Mouse (Mus musculus) intestine, postnatal 0 days (tissue): ENCODE results near the gene Sult2b1. TPM values are rescaled to one million over a fixed set of nuclear protein-coding genes. Genes with fewer than 3 reads are reported as not detected.

Experiments
- ATAC-seq: fragments of 200-750 bp; cut with Nextera tagmentation; 2 replicates; pipeline ENCODE4 v1.8.0; 2017; ENCODE audit warnings: mild to moderate bottlenecking, moderate TSS enrichment, moderate library complexity
- H3K27ac ChIP-seq: fragments of 300-500 bp; sonication (generic); 2 replicates; pipeline ENCODE4 v1.5.1; 2014; ENCODE audit warnings: mild to moderate bottlenecking, low read depth, low read length, moderate library complexity
- H3K27me3 ChIP-seq: fragments of 300-500 bp; sonication (generic); replicated peaks from 2 replicates; pipeline ENCODE4 v1.6.1; 2014; ENCODE audit warnings: low read length, mixed read lengths; ENCODE audit not compliant: control insufficient read depth, insufficient read depth
- H3K36me3 ChIP-seq: fragments of 300-500 bp; sonication (generic); 2 replicates; pipeline ENCODE4 v1.6.1; 2014; ENCODE audit warnings: mild to moderate bottlenecking, moderate library complexity; ENCODE audit not compliant: control insufficient read depth, insufficient read depth
- H3K4me1 ChIP-seq: fragments of 300-500 bp; sonication (generic); replicated peaks from 2 replicates; pipeline ENCODE4 v1.6.1; 2014; ENCODE audit warnings: antibody characterized with exemption, low read length, mixed read lengths; ENCODE audit not compliant: control insufficient read depth, insufficient read depth
- H3K4me2 ChIP-seq: fragments of 300-500 bp; sonication (generic); replicated peaks from 2 replicates; pipeline ENCODE4 v1.6.1; 2014; ENCODE audit warnings: low read depth, mild to moderate bottlenecking, moderate library complexity
- H3K4me3 ChIP-seq: fragments of 300-500 bp; sonication (generic); 2 replicates; pipeline ENCODE4 v1.5.1; 2014; ENCODE audit warnings: low read depth, low read length
- H3K9ac ChIP-seq: fragments of 300-500 bp; sonication (generic); 2 replicates; pipeline ENCODE4 v1.6.1; 2014; ENCODE audit warnings: mild to moderate bottlenecking, low read depth, low read length
- H3K9me3 ChIP-seq: fragments of 300-500 bp; sonication (generic); 2 replicates; pipeline ENCODE4 v1.6.1; 2016; ENCODE audit warnings: mixed run types; ENCODE audit not compliant: control insufficient read depth
- CTCF ChIP-seq: sonication (generic); IDR thresholded peaks from 2 replicates; pipeline ENCODE4 v1.5.1; 2016; ENCODE audit warnings: low read depth, mild to moderate bottlenecking, control low read depth, antibody characterized with exemption, moderate library complexity
- WGBS: fragments of 180-500 bp; shearing (Covaris S2); extraction: QIAGEN DNeasy Blood & Tissue Kit; methylation state at CpG from one replicate; pipeline ENCODE4 v1.1.7; 2014; 5-methylcytosine and 5-hydroxymethylcytosine counted together
- polyA plus RNA-seq: library from polyadenylated mRNA; unstranded; fragments of >200 nt; fragmentation: Nextera tagmentation; extraction: Ambion mirVana; gene quantifications from 2 replicates; pipeline ENCODE4 v1.2.1, GENCODE M21; 2015

The Sult2b1 gene
- polyA plus RNA-seq, 1 experiment from 2014 or later = 36.7 TPM

DNA sequence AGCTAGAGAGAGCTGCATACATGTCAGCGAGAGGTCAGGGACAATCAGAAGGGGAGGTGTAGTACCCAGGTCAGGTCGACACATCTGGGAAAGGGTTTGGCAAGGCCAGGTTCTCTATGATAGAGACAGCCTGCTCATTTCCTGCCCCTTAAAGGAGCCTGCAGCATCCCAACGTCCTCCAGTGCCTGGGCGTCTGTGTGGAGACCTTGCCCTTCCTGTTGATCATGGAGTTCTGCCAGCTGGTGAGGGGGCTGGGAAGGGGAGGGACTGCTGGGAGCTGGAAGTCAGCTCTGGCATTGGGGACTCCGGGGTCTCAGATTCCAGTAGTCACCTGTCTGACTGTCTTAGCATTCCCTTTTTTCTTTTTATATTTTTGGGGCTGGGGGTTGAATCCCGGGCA lies 6.3 kb upstream of the Sult2b1 start:
- H3K27me3 ChIP-seq = peaks cover 15% of the 10 kb centered on the region; the same call in 1 of the 2 replicates
- no peak overlapping the region for H3K9ac ChIP-seq
- no peak for TF ChIP-seq CTCF
- H3K9me3 ChIP-seq = no peaks in the 10 kb centered on the region
- H3K27ac ChIP-seq = no peak overlapping the region
- no peak overlapping the region for H3K4me3 ChIP-seq
- no peak for ATAC-seq
- no peak overlapping the region for H3K4me2 ChIP-seq
- H3K36me3 ChIP-seq = no peaks in the 10 kb centered on the region
- H3K4me1 ChIP-seq = peaks cover 3% of the 10 kb centered on the region; the same call in 1 of the 2 replicates
- 57% methylated on average over 6 of the region's 6 CpGs for WGBS

- Histone ChIP-seq H3K4me2 (no peak overlapping the region), H3K27me3 (peaks cover 32% of the 10 kb centered on the region), H3K36me3 (no peaks in the 10 kb centered on the region; the same call in 1 of the 2 replicates), H3K9ac (no peak overlapping the region), H3K9me3 (no peaks in the 10 kb centered on the region), H3K4me3 (no peak overlapping the region), H3K4me1 (peaks cover 12% of the 10 kb centered on the region; the same call in 1 of the 2 replicates), H3K27ac (no peak overlapping the region)
- no peak for TF ChIP-seq CTCF
- 80% methylated on average over 22 of the region's 22 CpGs for WGBS
- ATAC-seq = no peak
These were observed 3.2 kb upstream of the Sult2b1 start for GRCm38 (mm10) chr7:45787642-45788041.

DNA sequence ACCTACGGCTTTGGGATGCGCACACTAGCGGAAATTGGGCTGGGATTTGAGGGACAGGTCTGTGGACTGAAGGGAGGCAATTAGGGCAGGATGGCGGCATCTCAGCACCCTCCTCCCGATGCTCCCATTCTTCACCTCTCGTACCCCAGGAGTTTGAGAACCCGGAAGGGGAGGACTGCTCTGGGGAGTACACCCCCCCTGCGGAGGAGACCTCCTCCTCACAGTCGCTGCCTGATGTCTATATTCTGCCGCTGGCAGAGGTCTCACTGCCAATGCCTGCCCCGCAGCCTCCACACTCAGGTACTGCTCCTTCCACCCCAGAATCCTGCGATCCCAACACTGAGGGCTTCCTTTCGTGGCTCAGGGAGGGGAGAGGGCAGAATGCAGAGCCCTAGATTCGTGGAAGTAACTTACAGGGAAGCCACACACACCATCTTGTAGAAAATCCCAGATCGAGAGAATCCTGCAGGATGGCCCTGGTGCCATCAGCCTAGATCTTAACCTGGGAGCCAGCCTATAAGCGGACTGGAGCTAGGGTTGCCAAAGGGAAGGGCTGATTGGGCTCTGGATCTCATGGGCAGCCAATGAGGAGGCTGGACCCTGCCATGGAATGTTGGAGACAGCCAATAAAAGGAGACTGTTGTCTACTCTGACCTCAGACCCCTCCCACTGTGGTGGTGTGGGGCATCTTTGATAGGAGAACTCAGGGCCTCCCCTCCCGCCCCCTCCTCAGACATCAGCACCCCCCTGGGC lies 2.4 kb upstream of the Sult2b1 start:
- Histone ChIP-seq H3K9ac (no peak overlapping the region), H3K36me3 (no peaks in the 10 kb centered on the region; the same call in 1 of the 2 replicates), H3K4me2 (peak overlapping the region; percentile 67), H3K27me3 (peaks cover 32% of the 10 kb centered on the region), H3K4me1 (peaks cover 12% of the 10 kb centered on the region; the same call in 1 of the 2 replicates), H3K9me3 (no peaks in the 10 kb centered on the region), H3K27ac (no peak overlapping the region), H3K4me3 (0 out of 2 replicates have a peak overlapping the region, but pooled peaks have one; percentile 4)
- no peak for TF ChIP-seq CTCF
- 19% methylated on average over 17 of the region's 17 CpGs for WGBS
- ATAC-seq = no peak

DNA sequence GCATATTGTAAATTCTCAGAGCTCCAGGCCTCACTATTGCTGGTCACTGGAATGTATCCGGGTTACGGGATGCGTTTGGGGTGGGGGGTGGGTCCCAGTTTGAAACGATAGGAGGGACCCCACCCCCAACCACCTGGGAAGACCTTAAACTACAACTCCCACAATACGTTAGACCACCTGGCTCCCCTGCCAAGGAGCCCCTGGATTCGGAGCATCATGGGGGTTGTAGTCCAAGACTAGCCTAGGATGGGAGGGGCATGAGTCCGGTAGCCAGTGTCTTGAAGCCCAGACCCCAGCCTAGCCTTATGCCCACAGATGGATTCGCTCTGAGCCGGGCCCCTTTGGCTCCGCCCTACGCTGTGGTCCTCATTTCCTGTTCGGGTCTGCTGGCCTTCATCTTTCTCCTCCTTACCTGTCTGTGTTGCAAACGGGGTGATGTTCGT lies 1.7 kb upstream of the Sult2b1 start:
- Histone ChIP-seq H3K27me3 (peaks cover 32% of the 10 kb centered on the region), H3K9ac (no peak overlapping the region), H3K9me3 (no peaks in the 10 kb centered on the region), H3K4me3 (peak overlapping the region; percentile 36), H3K4me1 (peaks cover 12% of the 10 kb centered on the region; the same call in 1 of the 2 replicates), H3K36me3 (no peaks in the 10 kb centered on the region; the same call in 1 of the 2 replicates), H3K4me2 (peak overlapping the region; percentile 67), H3K27ac (no peak overlapping the region)
- no peak for TF ChIP-seq CTCF
- WGBS = 2% methylated on average over 14 of the region's 14 CpGs
- ATAC-seq = no peak

DNA sequence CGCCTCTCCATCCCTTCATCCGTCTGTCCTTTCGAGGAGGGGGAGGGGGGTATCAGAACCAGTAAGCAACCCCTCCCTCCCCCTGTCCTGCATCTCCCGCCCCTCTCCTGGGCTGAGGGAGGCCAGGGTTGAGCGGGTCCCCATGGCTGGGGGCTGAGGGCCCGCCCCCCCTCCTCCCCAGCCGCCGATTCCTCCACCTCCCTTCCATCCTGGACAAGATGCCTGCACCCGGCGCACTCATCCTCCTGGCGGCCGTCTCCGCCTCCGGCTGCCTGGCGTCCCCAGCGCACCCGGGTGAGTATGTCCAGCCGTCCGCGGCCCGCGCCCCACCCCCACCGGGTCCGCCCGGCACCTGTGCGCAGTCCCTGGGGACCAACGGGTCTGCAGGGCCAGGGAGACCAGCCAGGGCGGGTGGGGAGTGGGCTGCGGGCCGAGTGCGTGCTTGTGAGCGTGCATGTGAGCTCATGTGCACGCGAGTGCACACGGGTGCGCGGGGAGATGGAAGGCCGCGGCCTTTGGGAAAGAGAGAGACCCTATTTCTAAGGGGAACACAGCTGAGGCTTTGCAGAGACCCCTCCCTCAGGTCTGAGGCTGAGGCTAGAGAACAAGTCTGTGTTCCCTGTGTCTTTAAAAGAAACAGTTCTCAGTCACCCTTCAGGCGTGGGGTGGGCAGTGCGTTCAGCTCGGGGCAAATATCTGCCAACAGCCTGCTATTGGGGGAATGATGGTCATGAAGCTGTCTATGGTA lies 1.1 kb upstream of the Sult2b1 start:
- H3K27ac ChIP-seq = no peak overlapping the region

DNA sequence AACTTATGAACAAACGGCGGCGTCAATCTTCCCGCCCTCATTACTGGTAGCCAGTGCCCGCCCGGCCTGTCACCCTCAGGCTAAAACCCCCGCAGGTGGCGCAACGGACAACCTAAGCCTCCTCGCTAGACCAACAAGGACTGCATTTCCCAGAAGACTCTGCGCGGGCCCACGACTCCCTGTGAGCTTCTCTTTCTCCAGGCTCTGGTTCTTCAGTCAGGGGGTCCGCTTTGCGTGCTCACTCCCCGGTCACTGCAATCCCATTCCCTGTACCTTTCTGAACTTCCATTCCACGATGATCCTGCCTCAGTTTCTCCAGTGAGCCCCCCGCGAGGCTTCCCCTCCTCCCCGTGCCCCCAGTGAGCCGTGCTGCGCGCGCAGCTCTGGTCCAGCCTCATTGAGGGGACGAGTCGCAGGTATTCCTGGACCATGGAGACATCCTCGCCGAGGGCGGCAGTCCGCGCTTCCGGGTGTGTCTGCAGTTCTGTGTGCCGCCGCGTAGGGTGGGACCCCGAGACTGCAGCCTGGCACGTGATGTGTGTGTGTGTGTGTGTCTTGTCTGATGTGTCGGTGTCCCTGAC lies 868 bp downstream of the Sult2b1 start, which contains the start of gene Lmtk3:
Gene Lmtk3 (plus strand): TSS at position 228 of the 581 bp plus-strand sequence.
- Histone ChIP-seq H3K27ac (no peak within 1 kb of the TSS), H3K4me1 (peaks cover 12% of the 10 kb centered on the region; the same call in 1 of the 2 replicates), H3K9ac (peak within 1 kb of the TSS; percentile 51), H3K9me3 (no peaks in the 10 kb centered on the region), H3K36me3 (no peaks in the 10 kb centered on the region; the same call in 1 of the 2 replicates), H3K27me3 (peaks cover 32% of the 10 kb centered on the region), H3K4me2 (peak within 1 kb of the TSS; percentile 94), H3K4me3 (peak within 1 kb of the TSS; percentile 52)
- ATAC-seq = 0 out of 2 replicates have a peak, but pooled peaks have one; percentile 20
- WGBS = under 1% methylated on average over 38 of the region's 38 CpGs
- peak; percentile 56 for TF ChIP-seq CTCF

More for the DNA sequence above, 1.1 kb upstream of the Sult2b1 start:
- Histone ChIP-seq H3K4me1 (peaks cover 12% of the 10 kb centered on the region; the same call in 1 of the 2 replicates), H3K27me3 (peaks cover 32% of the 10 kb centered on the region), H3K36me3 (no peaks in the 10 kb centered on the region; the same call in 1 of the 2 replicates), H3K4me2 (peak overlapping the region; percentile 67), H3K9ac (peak overlapping the region; percentile 26; the same call in 1 of the 2 replicates), H3K4me3 (peak overlapping the region; percentile 36), H3K9me3 (no peaks in the 10 kb centered on the region)
- 1% methylated on average over 36 of the region's 42 CpGs for WGBS
- peak; percentile 19; the same call in 1 of the 2 replicates for TF ChIP-seq CTCF
- ATAC-seq = no peak
